Mouse (Mus musculus) hematopoietic stem cell, adult 5-6 weeks (primary cell): Measurements from ENCODE around the gene Plg. TPM values are rescaled to one million over a fixed set of nuclear protein-coding genes. Genes with fewer than 3 reads are reported as not detected.

Experiments used
- ATAC-seq, 2 experiments: fragments of 125-278 bp in 1 of 2; replicated peaks in 1 of 2; 2 replicates each; pipeline ENCODE4 v1.8.0; 2016 to 2017; ENCODE audit warnings: inconsistent platforms in 2 of 2, mild to moderate bottlenecking in 2 of 2, moderate number of reproducible peaks in 2 of 2, low read depth in 1 of 2, moderate TSS enrichment in 1 of 2; ENCODE audit not compliant: low FRiP score in 2 of 2, poor library complexity in 2 of 2, severe bottlenecking in 2 of 2, insufficient read depth in 1 of 2, low TSS enrichment in 1 of 2
- total RNA-seq: library from RNA; stranded (forward); fragments of 172-1452, 232-1000 nt; gene quantifications from 2 replicates; pipeline ENCODE4 v1.2.3, GENCODE M21; 2017

Plg gene
- not detected in 2 replicates for total RNA-seq

DNA sequence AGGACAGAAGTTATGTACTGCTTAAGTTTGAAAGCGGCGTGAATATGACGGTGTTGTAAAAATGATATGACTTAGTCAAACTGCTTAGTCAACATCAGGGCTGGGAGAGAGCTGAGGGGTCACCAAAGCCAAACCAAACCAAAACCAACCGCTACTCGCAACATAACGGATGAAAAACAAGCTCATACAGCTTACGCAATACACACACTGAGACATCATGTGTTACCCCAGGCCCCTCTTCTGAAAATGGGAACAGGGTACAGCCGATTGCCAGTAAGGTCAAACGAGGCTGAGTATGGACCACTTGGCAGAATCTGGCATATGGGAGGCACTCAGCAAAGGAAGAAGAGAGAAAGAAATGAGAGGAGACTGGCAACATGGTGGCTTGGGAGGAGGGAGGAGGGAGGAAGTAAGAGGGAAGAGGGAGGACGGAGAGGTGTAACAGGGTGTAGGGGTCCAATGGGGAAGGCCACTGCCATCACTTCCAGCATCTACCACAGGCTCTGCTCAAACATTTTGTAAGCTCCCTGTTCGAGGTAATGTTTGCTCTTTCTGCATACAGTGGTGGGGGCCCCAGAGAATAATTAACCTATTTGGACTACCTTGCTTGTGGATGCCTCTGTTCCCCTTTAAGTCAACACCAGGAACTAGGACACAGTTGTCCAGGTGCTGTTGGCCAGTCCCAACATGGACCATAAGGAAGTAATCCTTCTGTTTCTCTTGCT lies at the start of gene Plg:
Gene Plg (plus strand): TSS at position 628 of the 725 bp plus-strand sequence.
- peak in 1 of 2 experiments; percentile 17; a peak in 1 of 4 replicates for ATAC-seq

DNA sequence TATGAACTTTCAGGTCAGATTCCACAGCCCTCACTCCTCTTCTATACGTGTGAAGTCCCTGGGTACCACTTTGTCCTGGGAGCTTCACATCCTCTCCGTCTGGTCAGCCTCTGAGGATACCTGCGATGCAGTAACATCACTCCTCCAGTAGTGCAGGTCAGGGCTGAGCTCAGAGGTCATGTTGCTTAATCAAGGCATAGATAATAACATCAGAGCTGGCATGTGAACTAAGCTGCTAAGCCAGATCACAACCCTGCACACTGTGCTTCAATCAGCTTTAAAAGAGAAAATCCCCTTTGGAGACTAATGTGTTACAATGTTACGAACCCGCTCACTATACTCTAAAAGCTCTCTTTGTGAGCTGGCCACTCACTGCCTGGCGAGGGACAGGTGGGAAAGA lies 43.3 kb upstream of the Plg start:
- ATAC-seq: no peak

DNA sequence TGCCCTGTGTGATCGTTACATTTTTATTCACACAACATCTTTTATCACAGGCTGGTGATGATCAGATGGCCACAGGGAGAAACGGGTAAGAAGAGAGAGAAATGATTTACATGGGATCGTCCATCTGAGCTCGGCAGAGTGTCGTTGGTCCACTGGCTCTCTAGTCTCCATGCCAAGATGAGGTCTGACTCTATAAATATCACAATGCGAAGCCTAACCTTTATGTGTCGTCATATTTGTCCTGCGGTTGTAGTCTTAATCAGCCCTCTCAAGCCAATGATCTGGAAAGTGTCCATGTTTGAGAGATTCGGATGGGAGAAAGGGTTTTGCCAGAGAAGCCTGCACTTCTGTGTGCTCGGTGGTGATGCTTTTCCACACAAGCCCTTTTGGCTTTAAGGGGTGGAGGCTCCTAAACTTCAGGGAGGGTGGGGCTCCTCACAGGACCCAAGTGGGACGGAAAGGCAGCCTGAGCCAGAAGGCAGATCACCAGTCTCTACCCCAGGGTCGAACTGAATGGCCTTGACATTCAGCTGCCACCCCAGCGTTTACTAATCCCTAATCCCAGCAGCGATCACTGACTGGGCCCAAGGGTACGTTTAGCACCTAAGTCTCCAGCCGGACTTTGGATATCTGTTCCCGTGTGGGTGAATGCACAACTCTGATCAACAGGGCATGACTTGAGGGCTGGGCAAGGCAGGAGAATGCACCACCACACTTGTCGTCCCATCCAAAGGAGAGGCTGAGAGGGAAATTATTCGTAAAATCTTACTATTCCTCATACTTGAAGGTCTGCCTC lies 42.1 kb upstream of the Plg start:
- no peak for ATAC-seq

DNA sequence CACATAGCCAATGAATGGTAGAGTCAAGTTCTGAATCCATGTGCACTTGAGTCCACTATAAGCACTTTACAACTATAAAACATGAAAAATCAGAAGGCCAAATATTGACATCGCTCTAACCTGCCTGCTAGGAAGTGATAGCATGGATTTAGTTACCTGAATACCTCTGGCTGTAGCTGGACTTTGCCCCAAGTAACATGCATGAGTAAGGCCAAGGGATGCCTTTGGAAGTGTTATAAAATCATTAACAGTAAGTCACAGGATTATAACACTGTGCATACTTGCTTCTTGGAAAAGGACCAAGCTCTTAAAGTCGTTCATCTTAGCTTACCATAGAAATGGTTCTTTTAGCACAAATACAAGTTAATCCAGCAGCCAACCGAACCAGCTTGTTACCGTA lies 41.3 kb upstream of the Plg start:
- ATAC-seq: no peak

DNA sequence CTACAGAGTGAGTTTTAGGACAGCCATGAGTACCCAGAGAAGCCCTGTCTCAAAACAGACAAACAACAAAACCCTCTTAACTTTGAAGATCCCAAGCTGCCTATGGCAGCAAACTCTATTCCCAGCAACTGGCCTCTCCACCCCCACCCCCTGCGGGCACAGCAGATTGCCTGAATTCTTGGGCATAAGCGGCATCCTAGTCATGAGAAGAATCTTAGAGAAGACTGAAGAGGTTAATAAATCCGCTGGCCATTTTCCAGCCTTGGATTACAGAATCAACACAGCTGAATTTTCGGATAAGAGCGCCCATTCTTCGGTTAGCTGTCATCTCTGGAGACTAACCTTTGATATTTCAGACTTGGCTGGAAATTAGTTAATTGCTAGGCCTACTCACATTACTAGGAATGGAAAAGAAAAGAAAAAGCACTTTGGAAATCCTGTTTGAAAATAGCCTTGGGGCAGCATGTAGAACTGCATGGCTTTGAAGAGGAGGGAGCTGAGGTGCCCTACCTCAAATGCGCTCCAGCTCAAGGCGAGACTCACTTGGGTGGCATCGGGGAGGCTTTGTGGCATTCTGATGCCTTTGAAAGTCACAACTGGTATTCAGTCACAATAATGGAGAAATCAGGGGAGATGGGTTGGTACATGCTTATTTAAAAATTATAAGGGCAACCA lies 34.6 kb upstream of the Plg start:
- ATAC-seq: no peak

DNA sequence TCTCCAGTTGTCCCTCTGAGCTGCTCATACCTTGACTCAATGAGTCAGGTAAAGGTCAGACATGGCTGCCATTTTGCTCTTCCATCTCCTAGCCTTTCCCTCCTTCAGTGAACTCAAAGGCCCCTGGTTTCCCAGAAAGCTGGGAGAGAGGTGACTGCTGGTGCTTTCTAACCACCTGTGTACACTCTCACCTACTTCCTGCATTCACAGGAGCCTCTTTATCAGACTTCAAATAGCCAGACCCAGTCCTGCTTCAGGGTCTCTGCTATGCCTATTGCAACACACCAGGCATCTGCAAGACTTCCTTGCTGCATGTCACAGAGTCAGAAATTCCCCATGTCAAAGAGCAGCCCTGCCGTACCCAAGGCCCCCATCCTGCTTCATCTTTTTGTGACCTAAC lies 30.9 kb upstream of the Plg start:
- ATAC-seq: no peak

DNA sequence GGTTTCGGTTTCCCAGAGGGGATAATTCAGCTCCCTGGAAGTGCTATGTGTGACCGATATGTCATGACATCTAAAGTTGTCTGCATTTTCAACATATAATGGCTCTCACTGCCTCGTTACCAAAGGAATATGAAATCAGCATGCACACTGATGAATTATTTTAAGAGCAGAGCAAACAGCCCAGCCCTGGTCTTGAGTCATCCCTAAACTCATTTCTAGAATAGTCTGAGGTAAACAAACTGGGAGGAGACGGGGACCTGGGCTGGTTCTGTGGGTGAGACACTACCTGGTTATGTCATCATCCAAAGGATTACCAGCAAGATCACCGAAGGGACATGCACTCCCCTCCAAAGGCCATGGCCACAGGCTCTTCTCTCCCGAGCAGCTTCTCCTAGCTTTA lies 26.8 kb upstream of the Plg start:
- ATAC-seq: no peak

DNA sequence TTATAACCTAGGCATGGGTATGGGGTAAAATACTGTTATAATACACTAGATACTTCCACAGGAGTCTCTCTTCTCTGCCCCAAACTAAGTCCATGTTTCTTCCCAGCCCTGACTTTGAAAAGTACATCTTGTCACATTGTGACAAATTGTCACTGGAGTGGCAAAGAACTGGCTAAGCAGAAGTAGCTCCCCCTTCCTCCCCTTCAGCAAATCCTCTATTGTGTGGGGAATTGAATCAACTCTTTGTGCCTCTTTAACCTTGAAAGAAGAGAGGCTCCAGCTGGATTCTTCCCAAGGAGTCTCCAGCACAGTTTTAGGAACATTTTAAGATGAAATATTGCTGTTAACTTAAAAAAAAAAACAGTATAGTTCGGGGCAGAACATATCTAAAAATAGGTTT lies 25.6 kb upstream of the Plg start:
- ATAC-seq: no peak

DNA sequence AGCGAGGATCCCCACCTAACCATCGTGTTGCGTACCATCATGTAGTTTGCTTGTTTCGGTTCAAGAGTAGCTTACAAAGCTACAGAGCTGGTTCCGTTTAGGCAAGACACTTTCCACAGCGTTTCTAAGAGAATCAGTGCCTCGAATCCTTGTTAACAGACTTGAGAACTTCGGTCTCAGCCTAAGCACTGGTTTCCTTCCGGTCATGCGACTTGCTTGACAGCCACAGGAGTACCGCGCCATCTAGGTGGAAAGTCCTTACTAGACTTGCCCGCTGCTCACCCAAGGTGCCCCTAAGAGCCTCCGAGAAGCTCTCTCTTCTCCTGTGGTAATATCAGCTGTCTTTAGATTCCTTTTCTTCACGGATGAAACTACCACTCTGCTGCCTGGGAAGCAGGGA lies 18.5 kb upstream of the Plg start:
- ATAC-seq: no peak

DNA sequence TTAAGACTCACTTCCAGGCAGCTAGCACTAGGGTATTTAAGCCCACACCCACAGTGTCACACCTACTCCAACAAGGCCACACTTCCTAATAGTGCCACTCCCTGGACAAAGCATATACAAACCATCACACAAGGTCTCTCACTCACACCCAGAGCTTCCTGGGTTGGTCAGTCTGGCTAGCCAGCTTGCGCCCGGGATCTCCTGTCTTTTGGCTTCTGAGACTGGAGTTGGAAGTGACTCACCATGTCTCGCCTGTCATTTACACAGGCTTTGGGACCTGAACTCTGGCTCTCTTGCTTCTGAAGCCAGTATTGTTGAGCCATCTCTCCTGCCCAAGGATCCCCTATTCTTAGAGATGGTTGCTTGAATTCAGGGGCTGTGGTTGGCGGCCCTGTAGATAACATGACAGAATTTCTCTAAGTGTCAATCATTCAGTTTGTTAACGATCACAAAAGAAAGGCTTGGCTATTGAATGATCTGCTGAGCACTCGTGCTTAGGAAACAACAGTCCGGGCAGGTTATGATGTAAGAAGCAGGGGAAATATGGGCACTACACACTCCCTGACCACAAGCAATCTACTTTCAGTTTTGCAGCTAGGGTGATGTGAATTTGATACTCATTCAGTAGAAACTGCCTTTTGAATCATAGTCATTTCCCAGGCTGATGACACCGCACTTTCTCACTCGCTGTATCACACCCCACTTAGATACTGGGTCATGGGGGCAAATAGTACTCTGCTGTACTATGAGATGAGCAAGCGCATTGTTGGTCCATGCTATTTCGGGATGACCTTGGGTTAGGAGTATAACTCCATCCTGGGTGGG lies 14.6 kb upstream of the Plg start:
- ATAC-seq: peak; percentile 90 to 91

DNA sequence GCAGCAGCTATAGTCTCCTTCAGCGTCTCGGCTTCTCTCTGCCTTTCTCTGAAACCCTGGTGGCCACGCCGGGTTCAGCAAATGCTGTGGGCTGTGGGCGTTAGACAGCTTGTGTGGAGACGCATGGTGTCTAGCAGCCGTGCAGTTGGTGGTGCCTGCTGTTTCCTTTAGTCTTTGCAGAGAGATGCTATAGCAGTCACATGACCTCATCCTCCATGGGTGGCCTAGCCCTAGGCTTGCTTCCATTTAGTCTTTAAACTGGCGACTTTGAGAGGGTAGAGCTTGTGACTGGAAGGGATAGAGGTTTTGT lies 14.0 kb upstream of the Plg start:
- ATAC-seq: peak; percentile 53 to 66

DNA sequence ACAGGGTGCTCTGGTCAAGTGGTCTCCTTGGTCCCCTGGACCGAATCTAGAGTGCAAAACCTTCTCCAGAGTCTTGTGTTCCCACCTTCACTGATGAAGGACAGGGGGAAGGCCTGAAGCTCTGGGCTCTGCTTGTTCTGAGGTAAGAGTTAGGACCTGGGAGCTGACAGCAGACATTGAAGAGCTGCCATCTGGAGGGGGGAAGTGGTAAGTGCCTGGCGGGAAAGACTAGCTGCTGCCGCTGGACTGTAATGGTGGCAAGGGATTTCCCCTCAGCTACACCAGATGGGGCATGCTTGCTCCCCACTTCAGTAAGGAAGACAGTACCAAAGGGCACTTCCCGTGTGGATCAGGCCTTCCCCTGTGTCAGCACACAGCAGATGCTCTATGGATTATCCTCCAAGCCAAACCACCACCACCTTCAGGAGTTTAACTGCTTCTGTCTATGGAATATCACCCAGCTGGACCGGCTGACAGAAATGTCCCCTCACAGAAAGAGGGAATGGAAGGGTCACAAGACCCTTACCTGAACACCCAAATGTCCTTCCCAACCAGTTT lies 11.0 kb upstream of the Plg start:
- ATAC-seq: peak; percentile 65 to 72

DNA sequence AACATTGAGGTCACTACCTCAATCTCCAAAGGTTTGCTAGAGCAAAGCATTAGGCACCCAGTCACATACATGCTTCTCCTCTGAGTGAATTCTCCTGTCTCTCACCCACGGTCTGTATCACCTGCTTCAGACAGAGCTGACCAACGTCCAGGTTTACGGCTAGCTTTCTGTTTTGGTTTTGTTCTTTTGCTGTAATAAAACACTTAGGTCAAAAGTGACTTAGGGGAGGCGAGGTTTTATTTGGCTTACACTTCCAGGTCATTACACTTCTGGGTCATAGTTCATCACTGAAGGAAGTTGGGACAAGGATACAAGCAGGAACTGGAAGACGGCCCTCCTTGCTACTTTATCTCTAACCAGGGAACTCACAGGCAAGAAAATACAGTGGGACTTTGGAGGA lies 9.0 kb upstream of the Plg start:
- ATAC-seq: no peak

DNA sequence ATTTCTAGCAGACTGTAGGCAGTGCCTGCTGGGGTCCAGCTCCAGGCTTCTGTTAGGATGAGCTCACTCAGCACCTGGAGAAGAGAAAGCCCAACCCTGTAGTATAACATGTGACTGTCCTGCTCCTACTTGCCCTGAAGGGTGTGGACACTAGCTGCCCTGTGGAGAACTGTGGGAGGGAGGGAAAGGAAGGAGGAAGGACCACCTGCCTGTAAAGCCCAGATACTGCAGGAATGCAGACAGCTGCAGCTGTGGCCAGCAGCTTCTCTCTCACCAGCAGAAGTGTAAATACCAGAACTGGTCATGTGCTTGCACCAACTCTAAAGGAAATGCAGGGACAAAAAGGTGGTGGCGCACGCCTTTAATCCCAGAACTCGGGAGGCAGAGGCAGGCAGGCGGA lies 8.1 kb upstream of the Plg start:
- no peak for ATAC-seq

DNA sequence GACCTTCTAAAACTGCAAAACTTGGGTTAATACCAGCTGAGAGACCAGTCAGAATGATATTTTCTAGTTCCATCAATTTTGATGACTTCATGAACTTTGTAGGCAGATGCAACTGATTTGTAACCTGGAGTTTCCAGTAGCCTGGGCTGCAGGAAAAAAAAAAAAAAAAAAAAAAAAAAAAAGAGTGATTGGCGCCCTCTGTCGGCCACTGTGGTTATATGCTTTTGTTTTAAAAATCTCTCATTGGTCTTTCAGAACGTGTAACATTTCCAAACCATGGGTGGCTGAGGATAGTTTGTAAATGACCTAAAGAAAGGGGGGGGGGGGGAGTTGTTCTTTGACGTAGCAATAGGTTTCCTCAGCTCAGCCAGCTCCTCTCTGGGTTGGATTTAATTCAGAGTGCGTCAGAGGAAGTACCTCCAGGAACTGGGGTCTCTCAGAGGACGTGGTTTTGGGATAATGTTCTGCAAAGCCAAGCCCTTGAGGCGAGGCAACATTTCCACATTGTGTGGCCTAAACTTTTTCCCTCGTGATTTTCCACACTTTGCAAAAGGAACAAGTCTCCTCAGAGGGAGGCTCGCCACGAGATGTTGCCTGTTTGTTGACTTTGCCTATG lies 7.0 kb upstream of the Plg start:
- peak; percentile 39 to 50; a peak in 3 of 4 replicates for ATAC-seq

DNA sequence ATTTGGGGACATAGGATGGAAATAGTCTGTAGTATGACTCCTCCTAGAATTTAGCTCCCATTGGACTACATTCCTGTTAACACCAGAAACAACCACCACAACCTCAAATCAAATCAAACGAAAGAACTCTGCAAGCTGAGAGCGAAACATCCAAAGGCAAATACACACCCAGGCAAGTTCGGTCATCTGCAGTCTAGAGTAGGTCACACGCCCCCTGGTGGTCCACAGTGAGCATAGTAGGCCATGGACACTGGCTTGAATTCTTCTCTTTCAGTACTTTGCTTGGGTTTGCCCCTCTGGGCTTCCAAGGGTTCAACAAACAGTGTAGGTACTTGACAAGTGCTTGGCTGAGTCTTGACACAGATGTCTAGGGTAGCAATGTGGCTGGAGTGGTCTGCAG lies 6.4 kb upstream of the Plg start:
- peak; percentile 78 to 89 for ATAC-seq

DNA sequence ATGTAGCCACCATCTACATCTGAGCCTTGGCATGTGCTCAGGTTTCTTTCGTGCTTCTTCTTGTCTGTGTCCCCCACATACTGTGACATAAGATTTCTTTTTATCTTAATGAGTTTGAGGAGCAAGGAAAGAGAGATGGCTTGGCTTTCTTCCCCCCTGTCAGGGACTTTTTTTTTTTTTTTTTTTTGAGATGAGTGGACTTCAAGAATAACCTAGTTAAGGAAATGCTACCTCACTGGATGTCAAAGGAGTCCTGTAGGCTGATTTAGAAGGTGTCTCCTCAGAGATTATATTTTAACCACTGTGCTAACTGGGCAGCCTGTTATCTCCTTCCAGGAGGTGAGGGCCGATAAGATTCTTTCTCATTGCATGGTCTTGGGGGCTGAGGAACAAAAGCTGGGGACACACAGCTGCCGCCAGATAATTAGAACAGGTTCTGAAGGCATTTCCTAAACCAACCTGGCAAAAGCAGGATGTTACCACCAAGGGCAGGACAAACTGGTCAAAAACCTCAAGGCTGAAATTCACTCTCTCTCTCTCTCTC lies 4.7 kb upstream of the Plg start:
- ATAC-seq: no peak
